Mouse (Mus musculus) liver, embryonic 14.5 days (tissue): ENCODE results near the gene Tbl1xr1. TPM values are rescaled to one million over a fixed set of nuclear protein-coding genes. Genes with fewer than 3 reads are reported as not detected.

Experiments used
- ATAC-seq: fragments of 200-750 bp; cut with Nextera tagmentation; 2 replicates; pipeline ENCODE4 v1.8.0; 2017; ENCODE audit warnings: moderate number of reproducible peaks, mild to moderate bottlenecking, moderate library complexity; ENCODE audit not compliant: insufficient read depth
- DNase-seq, 3 experiments: peaks; one replicate each; pipeline ENCODE4 v3.0.0-alpha.2; 2012 to 2013; ENCODE audit warnings: low read depth in 3 of 3, low spot score in 3 of 3
- H3K27ac ChIP-seq: fragments of 300-500 bp; sonication (generic); 2 replicates; pipeline ENCODE4 v1.5.1; 2014; ENCODE audit warnings: moderate library complexity, mild to moderate bottlenecking, control low read depth, inconsistent platforms
- H3K27me3 ChIP-seq: fragments of 300-500 bp; sonication (generic); 2 replicates; pipeline ENCODE4 v1.6.1; 2014; ENCODE audit warnings: mild to moderate bottlenecking, low read length, moderate library complexity; ENCODE audit not compliant: control insufficient read depth, insufficient read depth
- H3K36me3 ChIP-seq: fragments of 300-500 bp; sonication (generic); replicated peaks from 2 replicates; pipeline ENCODE4 v1.6.1; 2014; ENCODE audit warnings: low read depth; ENCODE audit not compliant: control insufficient read depth, insufficient read depth
- H3K4me1 ChIP-seq, 2 experiments: fragments of 200-500 bp in 1 of 2; fragments of 300-500 bp in 1 of 2; sonication (generic) in 1 of 2; replicated peaks; 2 replicates each; pipeline ENCODE4 v1.6.1; 2012 to 2014; ENCODE audit warnings: antibody characterized with exemption in 1 of 2, inconsistent platforms in 1 of 2, low read length in 1 of 2; ENCODE audit not compliant: control insufficient read depth in 2 of 2, insufficient read depth in 2 of 2
- H3K4me2 ChIP-seq: fragments of 300-500 bp; sonication (generic); 2 replicates; pipeline ENCODE4 v1.6.1; 2014; ENCODE audit warnings: low read depth, mild to moderate bottlenecking, control low read depth, moderate library complexity
- H3K4me3 ChIP-seq, 2 experiments: fragments of 200-500 bp in 1 of 2; fragments of 300-500 bp in 1 of 2; sonication (generic) in 1 of 2; 2 replicates each; pipeline ENCODE4 v1.5.1; 2012 to 2014; ENCODE audit warnings: low read depth in 2 of 2, low read length in 2 of 2, mild to moderate bottlenecking in 2 of 2, control low read depth in 1 of 2, inconsistent platforms in 1 of 2, moderate library complexity in 1 of 2; ENCODE audit not compliant: insufficient read depth in 1 of 2
- H3K9ac ChIP-seq: fragments of 300-500 bp; sonication (generic); replicated peaks from 2 replicates; pipeline ENCODE4 v1.6.1; 2014; ENCODE audit warnings: mild to moderate bottlenecking, control low read depth, moderate library complexity
- H3K9me3 ChIP-seq: fragments of 300-500 bp; sonication (generic); 2 replicates; pipeline ENCODE4 v1.6.1; 2016; ENCODE audit warnings: low read length, mixed read lengths; ENCODE audit not compliant: control insufficient read depth
- CTCF ChIP-seq: IDR thresholded peaks from 2 replicates; pipeline ENCODE4 v1.5.1; 2016; ENCODE audit warnings: antibody characterized with exemption, low read depth, control low read depth
- EP300 ChIP-seq: IDR thresholded peaks from 2 replicates; pipeline ENCODE4 v1.6.1; 2016; ENCODE audit warnings: antibody characterized with exemption, low read depth
- WGBS: fragments of 180-500 bp; shearing (Covaris S2); extraction: QIAGEN DNeasy Blood & Tissue Kit; methylation state at CpG from one replicate; pipeline ENCODE4 v1.1.7; 2014; ENCODE audit not compliant: insufficient replicate concordance; 5-methylcytosine and 5-hydroxymethylcytosine counted together
- polyA plus RNA-seq, 2 experiments: library from polyadenylated mRNA; depleted of rRNA in 1 of 2; stranded (reverse) in 1 of 2; unstranded in 1 of 2; fragments of >200 nt; fragmentation: Nextera tagmentation in 1 of 2; extraction: Ambion mirVana in 1 of 2; gene quantifications; 2 replicates each; pipeline versions ENCODE4 v1.2.1 to v1.2.3; 2012 to 2014

Gene Tbl1xr1
- polyA plus RNA-seq, 2 experiments = 6.5 to 6.7 TPM

GRCm38 (mm10) chr3:22074591-22075294 is 1.7 kb upstream of the Tbl1xr1 start:
- ATAC-seq = peak; percentile 31; the same call in 1 of the 2 replicates
- DNase-seq = peak in 1 of 3 experiments; percentile 55
- H3K4me2 ChIP-seq = peak overlapping the region; percentile 91
- H3K27me3 ChIP-seq = no peaks in the 10 kb centered on the region
- no peaks in the 10 kb centered on the region; the same call in 1 of the 2 replicates for H3K36me3 ChIP-seq
- peaks cover 16 to 21% of the 10 kb centered on the region in 2 experiments; a peak in 3 of 4 replicates for H3K4me1 ChIP-seq
- H3K4me3 ChIP-seq = peak overlapping the region; percentile 24 to 78; a peak in 3 of 4 replicates
- no peaks in the 10 kb centered on the region for H3K9me3 ChIP-seq
- no peak overlapping the region; the same call in 1 of the 2 replicates for H3K27ac ChIP-seq
- H3K9ac ChIP-seq = no peak overlapping the region
- WGBS = 26% methylated on average over 11 of the region's 11 CpGs
- no peak for TF ChIP-seq EP300
- TF ChIP-seq CTCF = no peak

DNA sequence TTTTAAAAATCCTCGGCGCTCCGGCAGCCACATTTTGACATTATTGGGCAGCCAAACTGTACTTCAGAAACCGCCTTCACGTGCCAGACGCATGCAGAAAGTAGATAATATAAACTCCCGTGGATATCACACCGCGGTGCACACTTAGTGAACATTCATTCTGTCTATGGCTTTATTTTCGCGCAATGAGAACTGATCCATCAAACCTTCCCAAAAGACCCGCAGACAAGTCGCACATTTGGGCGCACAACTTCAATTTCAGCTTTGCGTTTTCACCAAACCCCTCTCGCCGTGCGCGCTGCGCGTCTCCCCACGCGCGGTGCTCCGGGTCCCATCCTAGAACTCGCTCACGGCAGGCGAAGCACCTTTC is 950 bp upstream of the Tbl1xr1 start:
- H3K9ac ChIP-seq = peak overlapping the region; percentile 62
- no peaks in the 10 kb centered on the region; the same call in 1 of the 2 replicates for H3K36me3 ChIP-seq
- H3K4me1 ChIP-seq = peaks cover 16 to 22% of the 10 kb centered on the region in 2 experiments; a peak in 3 of 4 replicates
- H3K9me3 ChIP-seq = no peaks in the 10 kb centered on the region
- no peak for DNase-seq
- under 1% methylated on average over 28 of the region's 28 CpGs for WGBS
- H3K27ac ChIP-seq = peak overlapping the region; percentile 36
- H3K4me3 ChIP-seq = peak overlapping the region; percentile 64 to 78
- ATAC-seq = no peak
- no peaks in the 10 kb centered on the region for H3K27me3 ChIP-seq
- H3K4me2 ChIP-seq = peak overlapping the region; percentile 91
- TF ChIP-seq EP300 (no peak), CTCF (no peak)

DNA sequence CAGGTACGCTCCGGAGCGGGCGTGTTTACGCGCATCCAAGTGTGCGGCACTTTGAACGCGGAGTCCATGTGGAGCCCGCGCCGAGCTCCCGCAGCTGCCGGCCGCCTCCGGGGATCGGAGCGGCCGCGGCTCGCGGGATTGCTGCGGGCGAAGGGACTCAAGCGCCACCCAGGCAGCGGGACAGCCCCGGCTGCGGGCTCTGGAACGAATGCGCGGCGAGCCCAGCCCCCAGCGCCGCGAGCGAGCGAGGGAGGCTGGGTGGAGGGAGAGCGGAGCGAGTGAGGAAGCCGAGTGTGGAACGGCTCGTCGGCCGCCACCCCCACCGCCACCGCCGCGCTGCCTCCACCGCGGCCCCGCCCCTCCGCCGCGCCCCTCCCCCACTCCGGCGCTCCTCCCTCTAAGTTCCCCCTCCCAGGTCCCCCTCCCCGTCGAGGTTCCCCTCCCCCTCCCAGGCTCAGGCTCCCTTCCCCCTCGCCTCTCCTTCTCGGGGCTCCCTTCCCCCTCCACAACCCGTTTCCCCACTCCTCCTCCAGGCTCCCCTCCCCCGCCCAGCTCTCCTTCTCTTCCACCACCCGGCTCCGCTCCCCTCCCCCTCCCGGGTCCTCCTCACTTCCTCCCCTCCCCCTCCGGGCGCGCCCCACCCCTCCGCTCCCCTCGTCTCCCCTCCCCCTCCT is 428 bp upstream of the Tbl1xr1 start:
- H3K4me3 ChIP-seq = peak overlapping the region; percentile 64 to 78
- peak overlapping the region; percentile 91 for H3K4me2 ChIP-seq
- TF ChIP-seq EP300 (no peak), CTCF (no peak)
- H3K27ac ChIP-seq = peak overlapping the region; percentile 36
- H3K27me3 ChIP-seq = no peaks in the 10 kb centered on the region
- ATAC-seq (peak; percentile 71), DNase-seq (peak; percentile 56 to 64 (median 58))
- 1% methylated on average over 64 of the region's 70 CpGs for WGBS
- peak overlapping the region; percentile 62 for H3K9ac ChIP-seq
- no peaks in the 10 kb centered on the region; the same call in 1 of the 2 replicates for H3K36me3 ChIP-seq
- H3K9me3 ChIP-seq = no peaks in the 10 kb centered on the region
- H3K4me1 ChIP-seq = peaks cover 16 to 22% of the 10 kb centered on the region in 2 experiments; a peak in 3 of 4 replicates

DNA sequence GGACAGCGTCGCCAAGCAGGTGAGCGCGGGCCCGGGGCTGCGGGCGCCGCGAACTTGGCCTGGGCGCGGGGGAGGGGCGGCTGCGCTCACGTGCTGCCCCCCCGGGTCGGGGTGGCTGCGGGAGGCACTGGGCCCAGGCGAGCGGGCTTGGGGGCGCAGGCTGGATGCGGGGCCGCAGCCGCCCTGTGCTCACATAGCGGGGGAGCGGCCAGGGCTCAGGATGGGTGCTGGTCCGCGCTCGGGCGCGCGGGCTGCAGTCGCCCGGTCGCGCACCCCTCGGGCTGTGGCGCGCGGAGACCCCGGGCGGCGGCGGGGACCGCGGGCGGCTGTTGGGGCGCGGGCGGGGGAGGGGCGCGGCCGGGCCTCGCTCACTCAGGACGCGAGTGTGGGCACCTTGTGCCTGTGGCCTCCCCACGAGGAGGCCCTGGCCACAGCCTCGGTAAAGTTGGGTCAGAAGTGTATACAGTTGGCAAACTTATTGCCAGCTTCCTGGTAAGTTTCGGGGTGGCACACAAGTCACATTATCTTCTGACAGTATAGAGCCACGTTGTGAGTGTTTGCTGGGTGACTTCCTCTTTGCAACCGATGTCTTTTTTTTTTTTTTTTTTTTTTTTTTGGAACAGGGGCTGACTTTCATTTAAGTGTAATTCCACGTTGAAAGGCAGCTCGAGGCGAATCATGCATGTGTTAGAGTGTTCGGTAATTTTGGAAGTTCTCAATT is 644 bp downstream of the Tbl1xr1 start:
- DNase-seq = no peak
- Histone ChIP-seq H3K9me3 (no peaks in the 10 kb centered on the region), H3K9ac (peak overlapping the region; percentile 88), H3K4me1 (peaks cover 21 to 31% of the 10 kb centered on the region in 2 experiments), H3K36me3 (no peaks in the 10 kb centered on the region; the same call in 1 of the 2 replicates), H3K27me3 (no peaks in the 10 kb centered on the region), H3K27ac (peak overlapping the region; percentile 62), H3K4me2 (peak overlapping the region; percentile 91), H3K4me3 (peak overlapping the region; percentile 78 to 96)
- 0% methylated on average over 54 of the region's 64 CpGs for WGBS
- peak; percentile 42 for ATAC-seq
- TF ChIP-seq EP300 (no peak), CTCF (no peak)
